Mouse (Mus musculus): ENCODE measurements around the gene Lyzl4. TPM values are rescaled to one million over a fixed set of nuclear protein-coding genes. Genes with fewer than 3 reads are reported as not detected.

Gene Lyzl4
- polyA plus RNA-seq, 1 experiment: not detected

- DNase-seq (ENCODE audit: low read depth): no peak
- no peak for TF ChIP-seq POLR2A (IDR thresholded peaks at IDR 0.05; ENCODE audit: borderline replicate concordance, extremely low read depth, insufficient read depth, insufficient read length, poor library complexity, severe bottlenecking)
- TF ChIP-seq CTCF (IDR thresholded peaks at IDR 0.05; ENCODE audit: borderline replicate concordance, extremely low read depth, insufficient read depth, insufficient read length): no peak
Measured at GRCm38 (mm10) chr9:121647026-121647425, 5.1 kb upstream of the Lyzl4 start.

- TF ChIP-seq POLR2A (IDR thresholded peaks at IDR 0.05; ENCODE audit: borderline replicate concordance, extremely low read depth, insufficient read depth, insufficient read length, poor library complexity, severe bottlenecking): no peak
- no peak for TF ChIP-seq CTCF (IDR thresholded peaks at IDR 0.05; ENCODE audit: borderline replicate concordance, extremely low read depth, insufficient read depth, insufficient read length)
- DNase-seq (ENCODE audit: low read depth): no peak
Measured at GRCm38 (mm10) chr9:121644855-121645254, 3.0 kb upstream of the Lyzl4 start.

DNA sequence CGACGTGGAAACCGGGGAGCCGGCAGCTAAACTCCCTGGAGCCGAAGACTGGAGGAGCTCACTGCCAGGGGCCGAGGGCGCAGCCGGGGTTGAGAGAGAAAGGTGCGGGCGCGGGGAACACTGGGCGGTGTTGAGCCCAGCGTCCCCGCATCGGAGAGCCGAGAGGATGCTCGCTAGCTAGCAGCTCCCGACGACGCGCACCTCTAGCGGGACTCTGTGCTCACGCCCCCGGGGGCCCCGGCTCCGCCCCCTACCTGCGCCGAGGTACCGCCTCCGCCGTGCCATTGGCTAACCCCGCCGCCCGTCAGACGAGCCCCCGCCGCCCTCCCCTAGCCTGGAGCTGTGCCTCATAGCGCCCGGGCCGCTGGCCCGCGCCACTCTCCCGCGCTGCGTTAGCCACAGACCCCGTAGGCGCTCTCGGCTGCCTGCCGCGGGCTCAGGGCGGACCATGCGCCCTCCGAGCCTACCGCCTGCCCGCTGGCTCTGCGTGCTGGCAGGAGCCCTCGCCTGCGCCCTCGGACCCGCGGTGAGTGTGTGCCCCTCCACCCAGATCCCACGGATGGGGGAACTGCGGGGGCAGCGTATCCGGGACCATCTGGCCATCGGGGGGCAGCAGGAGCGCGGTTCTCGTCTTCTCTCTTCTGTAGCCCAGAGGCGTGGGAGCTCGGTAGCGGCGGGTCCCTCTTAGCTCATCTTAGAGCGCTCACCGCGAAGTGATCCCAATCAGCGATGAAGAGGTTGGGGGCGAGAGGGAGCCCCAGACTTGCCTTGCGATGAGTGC lies 695 bp upstream of the Lyzl4 start, which contains the start of gene Vipr1:
Vipr1 (plus strand) TSS at position 316 of the 781 bp plus-strand sequence.
- peak; percentile 84 for DNase-seq (ENCODE audit: low read depth)

GRCm38 (mm10) chr9:121641235-121641915 lies 521 bp downstream of the Lyzl4 start:
- no peak for DNase-seq (ENCODE audit: low read depth)

More for the DNA sequence above, 695 bp upstream of the Lyzl4 start, which contains the start of gene Vipr1:
- 0 out of 2 replicates have a peak, but pooled peaks have one; percentile 16 for TF ChIP-seq CTCF (IDR thresholded peaks at IDR 0.05; ENCODE audit: borderline replicate concordance, extremely low read depth, insufficient read depth, insufficient read length)
- TF ChIP-seq POLR2A (IDR thresholded peaks at IDR 0.05; ENCODE audit: borderline replicate concordance, extremely low read depth, insufficient read depth, insufficient read length, poor library complexity, severe bottlenecking): no peak

DNA sequence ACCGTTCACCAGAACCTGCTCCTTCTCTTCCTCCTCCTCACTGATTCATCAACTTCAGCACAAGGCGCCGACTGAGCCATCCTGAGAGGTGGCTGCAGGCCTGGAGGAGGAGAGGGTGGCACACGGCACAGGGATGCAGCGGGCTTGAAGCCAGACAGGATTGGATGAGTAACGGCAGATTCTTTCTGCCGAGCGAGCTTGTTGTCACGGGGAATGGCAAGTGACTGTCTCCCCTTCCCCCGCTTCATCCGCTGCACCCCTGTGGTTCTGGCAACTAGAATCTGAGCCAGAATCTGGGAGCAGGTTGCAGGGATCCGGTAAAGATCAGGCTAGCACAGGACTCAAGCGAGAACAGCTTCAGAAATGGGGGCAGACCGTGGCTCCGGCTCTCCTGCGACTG lies 2.1 kb downstream of the Lyzl4 start:
- DNase-seq (ENCODE audit: low read depth): peak; percentile 18
- TF ChIP-seq POLR2A (IDR thresholded peaks at IDR 0.05; ENCODE audit: borderline replicate concordance, extremely low read depth, insufficient read depth, insufficient read length, poor library complexity, severe bottlenecking) (no peak), CTCF (IDR thresholded peaks at IDR 0.05; ENCODE audit: borderline replicate concordance, extremely low read depth, insufficient read depth, insufficient read length) (no peak)

More at GRCm38 (mm10) chr9:121641235-121641915, 521 bp downstream of the Lyzl4 start:
- TF ChIP-seq CTCF (IDR thresholded peaks at IDR 0.05; ENCODE audit: borderline replicate concordance, extremely low read depth, insufficient read depth, insufficient read length) (no peak), POLR2A (IDR thresholded peaks at IDR 0.05; ENCODE audit: borderline replicate concordance, extremely low read depth, insufficient read depth, insufficient read length, poor library complexity, severe bottlenecking) (no peak)

DNA sequence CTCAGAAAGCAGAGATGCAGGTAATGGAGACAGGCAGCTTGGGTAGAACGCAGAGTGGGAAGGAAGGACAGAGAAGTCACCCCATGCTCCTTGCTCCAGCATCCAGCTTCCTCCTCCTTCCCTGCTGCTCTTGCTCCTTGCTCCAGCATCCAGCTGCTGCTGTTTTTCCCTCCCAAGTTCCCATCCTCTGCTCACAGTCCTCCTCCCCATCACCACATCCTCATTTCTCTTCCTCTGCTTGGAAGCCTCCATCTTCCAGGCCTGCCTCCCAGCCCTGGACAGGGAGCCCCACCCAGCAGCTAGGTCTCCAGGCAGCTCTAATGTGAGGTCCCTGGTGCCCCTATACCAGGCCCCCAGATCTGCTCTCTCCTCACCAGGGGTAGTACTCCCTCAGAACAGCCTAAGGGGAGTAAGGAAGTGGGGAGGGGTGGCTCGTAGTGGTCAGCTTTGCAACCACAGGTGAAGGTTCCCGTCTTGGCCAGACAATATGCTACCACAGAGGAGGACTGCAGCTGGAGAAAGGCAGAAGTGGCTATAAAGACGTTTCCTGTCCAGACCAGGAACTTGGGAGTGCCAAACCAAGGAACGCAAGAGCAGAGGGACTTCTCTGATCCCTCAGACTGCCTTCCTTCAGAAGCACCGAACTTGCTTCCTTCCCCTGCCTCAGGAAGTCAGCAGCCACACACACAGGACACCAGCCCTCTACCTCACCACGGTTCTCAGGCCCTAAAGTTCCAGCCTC lies 5.9 kb downstream of the Lyzl4 start:
- TF ChIP-seq POLR2A (IDR thresholded peaks at IDR 0.05; ENCODE audit: borderline replicate concordance, extremely low read depth, insufficient read depth, insufficient read length, poor library complexity, severe bottlenecking): no peak
- TF ChIP-seq CTCF (IDR thresholded peaks at IDR 0.05; ENCODE audit: borderline replicate concordance, extremely low read depth, insufficient read depth, insufficient read length): no peak
- no peak for DNase-seq (ENCODE audit: low read depth)

- no peak for DNase-seq (ENCODE audit: low read depth)
- no peak for TF ChIP-seq CTCF (IDR thresholded peaks at IDR 0.05; ENCODE audit: borderline replicate concordance, extremely low read depth, insufficient read depth, insufficient read length)
- TF ChIP-seq POLR2A (IDR thresholded peaks at IDR 0.05; ENCODE audit: borderline replicate concordance, extremely low read depth, insufficient read depth, insufficient read length, poor library complexity, severe bottlenecking): no peak
Measured at GRCm38 (mm10) chr9:121633306-121633705, 8.6 kb downstream of the Lyzl4 start.

- no peak for DNase-seq (ENCODE audit: low read depth)
- TF ChIP-seq POLR2A (IDR thresholded peaks at IDR 0.05; ENCODE audit: borderline replicate concordance, extremely low read depth, insufficient read depth, insufficient read length, poor library complexity, severe bottlenecking): no peak
- no peak for TF ChIP-seq CTCF (IDR thresholded peaks at IDR 0.05; ENCODE audit: borderline replicate concordance, extremely low read depth, insufficient read depth, insufficient read length)
Measured at GRCm38 (mm10) chr9:121632891-121633290, 9.0 kb downstream of the Lyzl4 start.

DNA sequence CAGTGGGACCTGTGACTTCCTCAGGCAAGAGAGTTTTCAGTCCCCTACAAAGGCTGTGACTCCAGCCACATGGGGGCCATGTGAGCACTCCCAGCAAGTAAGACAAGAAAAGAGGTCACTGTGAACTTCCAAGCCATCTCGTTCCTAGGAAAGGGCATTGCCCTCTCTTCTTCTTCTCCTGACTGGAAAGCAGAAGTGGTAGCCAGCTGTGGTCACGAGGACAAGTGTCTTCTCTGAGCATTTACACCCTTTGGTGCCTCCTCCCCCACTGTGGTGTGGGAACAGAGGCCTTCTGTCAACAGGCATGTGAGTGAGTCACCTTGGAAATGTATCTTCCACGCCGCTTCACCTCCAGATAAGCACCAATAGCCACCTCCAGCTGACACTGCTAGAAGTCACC lies 9.9 kb downstream of the Lyzl4 start:
- TF ChIP-seq CTCF (IDR thresholded peaks at IDR 0.05; ENCODE audit: borderline replicate concordance, extremely low read depth, insufficient read depth, insufficient read length) (no peak), POLR2A (IDR thresholded peaks at IDR 0.05; ENCODE audit: borderline replicate concordance, extremely low read depth, insufficient read depth, insufficient read length, poor library complexity, severe bottlenecking) (no peak)
- no peak for DNase-seq (ENCODE audit: low read depth)

- TF ChIP-seq POLR2A (IDR thresholded peaks at IDR 0.05; ENCODE audit: borderline replicate concordance, extremely low read depth, insufficient read depth, insufficient read length, poor library complexity, severe bottlenecking) (no peak), CTCF (IDR thresholded peaks at IDR 0.05; ENCODE audit: borderline replicate concordance, extremely low read depth, insufficient read depth, insufficient read length) (no peak)
- peak; percentile 10 for DNase-seq (ENCODE audit: low read depth)
Measured at GRCm38 (mm10) chr9:121630627-121631026, 11.3 kb downstream of the Lyzl4 start.

- DNase-seq (ENCODE audit: low read depth): no peak
- TF ChIP-seq POLR2A (IDR thresholded peaks at IDR 0.05; ENCODE audit: borderline replicate concordance, extremely low read depth, insufficient read depth, insufficient read length, poor library complexity, severe bottlenecking): no peak
- TF ChIP-seq CTCF (IDR thresholded peaks at IDR 0.05; ENCODE audit: borderline replicate concordance, extremely low read depth, insufficient read depth, insufficient read length): no peak
Measured at GRCm38 (mm10) chr9:121624920-121625319, 17.0 kb downstream of the Lyzl4 start.

Data from brain, embryonic 14.5 days (tissue).